Mouse (Mus musculus): Measurements from ENCODE around the gene Cyp2w1.

GRCm38 (mm10) chr5:139359244-139359643, 6.8 kb downstream of the Cyp2w1 start:
- TF ChIP-seq CTCF (conservative IDR thresholded peaks at IDR 0.05; ENCODE audit: low read length), result no peak
- TF ChIP-seq NANOG (IDR thresholded peaks at IDR 0.05; ENCODE audit: borderline replicate concordance, low read length), result no peak
- TF ChIP-seq POU5F1 (IDR thresholded peaks at IDR 0.05; ENCODE audit: borderline replicate concordance, low read length), result no peak
